Mouse (Mus musculus) erythroblast, adult 5-6 weeks (primary cell): ENCODE measurements at regions not wholly inside any gene's neighbourhood (a gene's known extent, or its start where the extent isn't known, plus 50 kb on each side); places are given as distances from the start of the nearest gene placed in this dataset.
A peak's percentile ranks its signal among the peaks of the same experiment; 100 is the strongest.
"Not testable (repeated sequence)": the region's sequence is repeated elsewhere in the genome, so short reads cannot be mapped to it uniquely, and the experiment has no call there.

Experiments
- ATAC-seq: replicated peaks from 2 replicates; pipeline ENCODE4 v1.8.0; 2016; ENCODE audit warnings: moderate number of reproducible peaks, mild to moderate bottlenecking, moderate TSS enrichment, inconsistent platforms; ENCODE audit not compliant: poor library complexity, low FRiP score, severe bottlenecking

DNA sequence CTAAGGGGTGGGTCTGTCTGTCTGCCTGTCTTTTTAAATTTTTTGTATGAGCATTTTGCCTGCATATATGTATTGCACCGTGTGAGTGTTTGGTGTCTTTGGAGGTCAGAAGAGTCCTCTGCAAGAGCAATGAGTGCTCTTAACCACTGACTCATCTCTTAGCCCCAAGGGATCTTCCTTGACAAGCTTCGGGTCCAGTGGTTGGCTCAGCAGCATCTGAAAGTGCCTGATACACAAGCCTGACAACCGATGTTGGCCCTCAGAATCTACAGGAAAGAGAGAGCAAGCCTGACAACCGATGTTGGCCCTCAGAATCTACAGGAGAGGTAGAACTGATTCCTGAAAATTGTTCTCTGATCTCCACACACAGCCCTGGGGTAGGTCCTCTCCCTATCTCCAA is 110.7 kb upstream of the Teddm2 start:
- ATAC-seq = no peak

DNA sequence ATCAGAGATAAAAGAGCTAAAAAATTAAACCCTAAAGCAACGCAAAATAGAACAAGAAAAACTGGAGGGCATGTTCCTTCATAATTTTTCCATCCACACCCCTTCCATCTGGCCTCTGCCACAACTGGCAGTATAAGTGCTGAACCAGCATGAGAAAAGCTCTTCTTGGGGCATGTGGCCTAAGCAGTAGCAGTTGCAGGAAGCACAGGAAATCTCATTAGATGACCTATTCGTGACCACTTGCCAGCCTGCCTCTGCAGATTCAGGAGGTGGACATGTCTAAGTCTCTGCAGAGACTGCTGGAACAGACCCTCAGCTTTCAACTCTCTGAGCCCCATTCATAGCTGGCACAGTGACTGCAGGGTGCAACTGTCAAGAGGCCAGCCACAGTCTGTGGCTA is 116.5 kb upstream of the Teddm2 start:
- ATAC-seq = no peak

GRCm38 (mm10) chr1:154018241-154018640 is 118.2 kb upstream of the Teddm2 start:
- ATAC-seq = no peak

DNA sequence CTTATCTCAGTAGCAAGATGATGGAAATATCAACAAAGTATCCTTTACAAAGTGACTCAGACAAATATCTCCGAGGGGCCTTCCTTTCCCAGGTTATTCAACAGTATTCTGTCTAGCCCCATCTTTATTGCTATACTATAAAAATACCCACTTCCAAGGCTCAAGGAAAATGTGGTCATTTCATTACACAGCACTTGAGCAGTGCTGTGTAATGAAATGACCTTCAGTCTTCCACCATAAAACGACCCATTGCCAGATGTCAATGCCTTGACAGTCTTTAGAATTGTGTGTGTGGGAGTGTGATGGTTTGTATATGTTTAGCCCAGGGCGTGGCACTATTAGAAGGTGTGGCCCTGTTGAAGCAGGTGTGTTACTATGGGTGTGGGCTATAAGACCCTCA is 124.3 kb upstream of the Teddm2 start:
- no peak for ATAC-seq

- no peak for ATAC-seq
These were observed 127.3 kb upstream of the Teddm2 start for GRCm38 (mm10) chr1:154027303-154027702.

- no peak for ATAC-seq
These were observed 129.8 kb upstream of the Teddm2 start for GRCm38 (mm10) chr1:154029826-154030225.

DNA sequence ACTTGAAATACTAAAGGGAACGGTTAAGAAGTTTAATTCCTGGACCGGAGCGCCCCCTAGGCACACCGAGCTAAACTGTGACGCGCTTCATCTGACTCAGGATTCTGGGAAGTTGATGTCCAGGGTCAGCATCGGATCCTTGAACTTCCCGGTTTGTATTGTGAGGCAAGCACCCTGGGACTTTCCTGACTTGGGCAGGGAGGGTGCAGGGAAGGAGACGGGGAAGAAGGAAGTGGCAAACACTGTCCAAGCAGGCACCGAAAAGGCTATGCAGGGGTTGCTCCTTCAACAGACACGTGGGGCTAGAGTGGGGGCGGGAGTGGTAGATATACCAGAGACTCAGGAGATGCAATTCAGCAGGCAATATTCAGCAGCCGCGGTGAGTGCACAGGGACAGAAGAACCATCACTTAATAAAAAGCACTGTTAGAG is 132.7 kb upstream of the Teddm2 start:
- ATAC-seq = peak; percentile 57

DNA sequence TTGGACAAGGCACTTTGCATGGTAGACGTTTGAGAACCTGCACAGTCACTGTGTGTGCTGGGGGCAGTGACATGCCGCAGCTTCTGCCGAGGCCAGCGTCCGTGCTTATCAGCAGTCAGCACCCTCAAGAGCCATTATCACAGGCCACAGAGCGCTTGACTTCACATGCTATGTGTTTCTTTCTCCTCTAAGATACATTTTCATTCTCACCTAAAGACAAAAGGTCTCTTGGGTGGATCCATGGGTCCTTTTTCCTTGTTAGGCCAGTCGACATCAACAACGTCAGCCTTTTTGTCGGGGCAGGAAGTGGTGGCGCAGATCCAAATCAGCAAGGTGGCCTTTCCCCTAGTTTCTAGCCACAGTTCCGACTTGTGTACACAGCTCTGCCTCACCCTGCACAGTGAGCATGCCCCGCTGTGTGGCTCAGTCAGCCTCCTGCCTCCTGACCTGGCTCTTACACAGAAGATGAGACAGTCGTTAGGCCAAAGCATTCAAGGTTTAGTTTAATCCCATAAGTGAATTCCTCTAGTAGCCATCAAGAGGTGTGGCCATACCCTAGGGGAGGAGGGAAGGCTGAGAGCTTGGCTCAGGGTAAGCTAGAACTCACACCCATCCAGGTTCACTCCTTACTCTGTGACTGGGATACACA is 134.1 kb upstream of the Teddm2 start:
- peak; percentile 90 for ATAC-seq

DNA sequence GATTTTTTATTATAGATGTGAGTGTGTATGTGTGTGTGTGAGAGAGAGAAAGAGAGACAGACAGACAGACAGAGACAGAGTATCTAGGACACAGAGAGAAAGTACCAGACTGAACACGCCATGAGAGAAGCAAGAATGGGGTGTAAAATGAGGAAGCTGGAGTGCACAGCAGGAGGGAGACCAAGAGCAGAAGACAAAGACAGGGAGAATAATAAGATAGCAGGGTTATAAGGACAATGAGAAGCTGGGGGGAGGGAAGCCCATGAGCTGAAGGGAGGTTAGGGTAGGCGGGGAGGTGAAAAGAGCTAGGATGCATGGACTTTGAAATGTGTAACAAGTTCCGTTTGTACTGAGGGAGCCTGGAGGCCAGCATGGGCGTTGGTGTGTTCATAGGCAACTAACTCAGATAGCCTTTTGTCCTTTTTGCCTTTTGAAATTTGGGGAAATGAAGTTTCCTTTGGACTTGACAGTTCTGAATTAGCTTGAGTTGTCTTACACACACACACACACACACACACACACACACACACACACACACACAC is 136.8 kb upstream of the Teddm2 start:
- no peak for ATAC-seq

- ATAC-seq = no peak
These were observed 138.2 kb upstream of the Teddm2 start for GRCm38 (mm10) chr1:154038241-154038640.

DNA sequence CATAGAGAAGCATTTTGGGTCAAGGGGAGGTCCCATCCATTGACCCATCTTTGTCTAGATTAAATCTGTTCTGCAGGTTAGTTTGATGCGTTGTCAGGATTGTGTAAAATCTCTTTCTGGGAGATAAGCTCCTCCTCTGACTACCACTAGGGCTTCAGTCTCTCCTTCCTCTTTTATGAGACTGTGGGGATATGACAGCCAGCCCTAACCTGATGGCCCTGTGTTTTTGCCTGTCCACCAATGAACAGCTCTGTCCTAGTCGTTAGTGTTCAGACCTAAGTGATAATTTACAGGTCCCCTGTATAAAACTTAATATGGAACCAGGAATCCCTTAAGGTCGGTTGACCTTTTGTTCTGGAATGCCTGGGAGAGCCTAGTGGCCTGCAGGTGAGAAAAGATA is 140.9 kb upstream of the Teddm2 start:
- no peak for ATAC-seq

- ATAC-seq = peak; percentile 41; the same call in 1 of the 2 replicates
These were observed 142.9 kb upstream of the Teddm2 start for GRCm38 (mm10) chr1:154042956-154043355.

DNA sequence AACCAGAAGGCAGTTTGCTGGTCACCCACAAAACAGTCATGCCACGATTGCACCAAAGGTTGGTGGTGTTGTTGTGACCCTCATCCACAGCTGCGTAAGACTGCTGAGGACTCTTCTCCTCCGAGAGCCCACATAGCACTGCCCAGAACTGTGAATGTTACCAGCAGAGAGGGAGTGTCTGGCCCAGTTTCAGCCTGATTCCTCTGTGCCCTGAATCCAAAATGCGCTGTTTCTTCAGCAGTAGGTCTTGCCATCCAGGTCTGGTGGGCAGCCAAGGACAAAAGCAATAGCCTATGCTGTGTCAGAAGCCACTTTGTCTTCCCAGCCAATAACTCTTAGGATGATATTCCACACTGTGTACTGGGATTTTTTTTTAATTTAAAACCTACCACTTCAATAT is 144.7 kb upstream of the Teddm2 start:
- no peak for ATAC-seq

DNA sequence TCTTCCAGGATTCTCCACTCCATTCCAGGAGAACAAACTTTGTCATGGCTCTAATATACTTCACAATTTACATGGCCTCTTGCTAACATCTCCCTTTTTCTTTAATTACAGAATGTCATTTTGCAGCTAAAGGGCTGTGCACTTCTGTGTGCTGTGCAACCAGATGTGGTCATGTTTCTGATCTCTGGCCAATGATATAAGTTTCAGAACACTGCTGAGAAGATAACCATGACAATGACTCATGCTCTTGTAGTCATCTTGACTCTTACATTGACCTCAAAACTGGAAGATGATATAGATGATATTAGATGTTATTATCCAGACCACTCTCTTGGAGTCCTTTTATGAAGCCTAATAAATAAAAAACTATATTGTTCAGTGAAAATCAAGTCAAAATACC is 145.9 kb upstream of the Teddm2 start:
- no peak for ATAC-seq

GRCm38 (mm10) chr1:154053641-154054040 is 147.3 kb upstream of the Zfp648 start:
- ATAC-seq = no peak

GRCm38 (mm10) chr1:154054874-154055273 is 146.1 kb upstream of the Zfp648 start:
- ATAC-seq = no peak

DNA sequence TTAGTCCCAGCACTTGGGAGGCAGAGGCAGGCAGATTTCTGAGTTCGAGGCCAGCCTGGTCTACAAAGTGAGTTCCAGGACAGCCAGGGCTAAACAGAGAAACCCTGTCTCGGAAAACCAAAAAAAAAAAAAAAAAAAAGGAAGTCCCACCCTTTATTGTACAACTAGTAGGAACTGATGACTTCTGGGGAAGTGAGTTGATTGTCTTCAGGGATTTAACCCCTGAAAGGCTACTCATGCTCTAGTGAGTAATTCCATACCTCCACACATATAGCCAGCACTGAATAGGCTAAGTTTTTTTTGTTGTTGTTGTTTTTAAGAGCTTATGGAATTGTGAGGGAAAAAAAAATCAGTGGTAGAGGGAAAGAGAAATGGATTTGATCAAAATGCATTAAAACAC is 139.6 kb upstream of the Zfp648 start:
- ATAC-seq = not testable (repeated sequence)

DNA sequence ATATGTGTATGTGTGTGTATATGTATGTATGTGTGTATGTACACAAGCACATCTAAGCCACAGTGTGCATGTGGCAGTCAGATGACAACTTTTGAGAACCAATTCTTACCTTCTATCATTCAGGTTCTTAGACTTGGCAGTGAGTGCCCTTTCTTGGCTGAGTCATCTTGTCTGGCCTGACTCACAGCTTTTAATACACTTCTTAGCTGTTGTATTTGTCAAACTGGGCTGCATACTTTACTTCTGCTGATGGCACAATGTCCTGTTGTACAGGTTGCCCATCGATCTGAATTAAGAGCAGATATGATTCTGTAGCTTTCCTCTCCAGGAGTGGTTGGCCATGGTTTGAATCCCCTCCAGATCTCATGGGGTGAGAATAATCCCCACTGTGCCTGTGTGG is 139.1 kb upstream of the Zfp648 start:
- no peak for ATAC-seq

- no peak for ATAC-seq
These were observed 138.3 kb upstream of the Zfp648 start for GRCm38 (mm10) chr1:154062666-154063065.

- ATAC-seq = no peak
These were observed 136.4 kb upstream of the Zfp648 start for GRCm38 (mm10) chr1:154064633-154065032.

DNA sequence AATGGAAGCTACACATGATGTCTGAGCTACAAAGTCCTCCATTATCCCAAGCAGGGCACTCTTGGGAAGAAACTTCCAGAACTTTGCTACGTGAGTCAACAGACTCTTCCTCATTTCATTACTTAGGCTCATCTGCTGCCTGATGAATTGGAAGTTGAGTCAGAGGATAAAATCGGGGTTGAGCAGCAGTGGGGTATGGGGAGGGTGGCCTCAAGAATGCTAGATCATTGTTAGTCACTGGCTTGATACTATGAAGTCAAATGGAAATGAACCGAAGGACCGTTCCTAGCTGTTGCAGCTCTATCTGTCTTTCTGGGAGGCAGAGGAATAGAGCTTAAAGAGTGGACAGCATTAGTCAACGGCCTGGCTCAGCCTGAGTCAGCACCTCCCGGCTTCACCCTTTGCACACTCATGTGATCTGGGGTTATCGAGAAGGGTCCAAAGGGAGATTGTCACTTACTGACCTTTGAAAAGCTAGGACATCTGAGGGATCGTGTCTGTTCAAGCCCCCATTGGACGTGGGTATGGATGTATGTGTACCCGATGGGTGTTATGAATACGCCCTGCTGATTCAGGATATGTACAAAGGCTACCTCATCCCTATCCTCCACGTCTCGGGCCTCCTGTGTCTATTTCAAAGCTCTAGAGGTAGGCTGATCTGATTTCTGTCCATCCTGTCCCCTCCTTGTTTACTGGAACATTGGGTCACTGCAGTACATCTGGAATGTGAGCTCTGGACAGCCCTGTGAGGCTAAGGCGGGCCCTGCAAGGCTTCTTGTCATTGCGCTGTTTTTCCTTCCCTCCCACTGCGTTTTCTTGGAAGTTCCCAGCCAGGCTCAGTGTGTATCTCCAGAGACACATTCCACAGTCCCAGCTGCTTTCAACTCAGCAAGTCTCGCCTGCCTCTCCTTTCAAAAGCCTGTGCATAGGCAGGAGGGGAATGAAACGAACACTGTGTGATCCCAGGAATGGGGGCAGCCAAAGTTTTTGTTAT is 135.4 kb upstream of the Zfp648 start:
- ATAC-seq = no peak
